Mouse (Mus musculus) heart, adult 2 months (tissue): ENCODE data around the gene Gabarap.

Experiments used
- CTCF ChIP-seq: fragments of 200-600 bp; IDR thresholded peaks from 2 replicates; pipeline ENCODE4 v1.8.1; 2022; ENCODE audit warnings: antibody characterized with exemption, mild to moderate bottlenecking, moderate library complexity
- POLR2A ChIP-seq: fragments of 200-500 bp; IDR thresholded peaks from 2 replicates; pipeline ENCODE4 v1.6.1; 2011; ENCODE audit warnings: mild to moderate bottlenecking, low read depth, low read length, control low read depth; ENCODE audit not compliant: insufficient read depth

DNA sequence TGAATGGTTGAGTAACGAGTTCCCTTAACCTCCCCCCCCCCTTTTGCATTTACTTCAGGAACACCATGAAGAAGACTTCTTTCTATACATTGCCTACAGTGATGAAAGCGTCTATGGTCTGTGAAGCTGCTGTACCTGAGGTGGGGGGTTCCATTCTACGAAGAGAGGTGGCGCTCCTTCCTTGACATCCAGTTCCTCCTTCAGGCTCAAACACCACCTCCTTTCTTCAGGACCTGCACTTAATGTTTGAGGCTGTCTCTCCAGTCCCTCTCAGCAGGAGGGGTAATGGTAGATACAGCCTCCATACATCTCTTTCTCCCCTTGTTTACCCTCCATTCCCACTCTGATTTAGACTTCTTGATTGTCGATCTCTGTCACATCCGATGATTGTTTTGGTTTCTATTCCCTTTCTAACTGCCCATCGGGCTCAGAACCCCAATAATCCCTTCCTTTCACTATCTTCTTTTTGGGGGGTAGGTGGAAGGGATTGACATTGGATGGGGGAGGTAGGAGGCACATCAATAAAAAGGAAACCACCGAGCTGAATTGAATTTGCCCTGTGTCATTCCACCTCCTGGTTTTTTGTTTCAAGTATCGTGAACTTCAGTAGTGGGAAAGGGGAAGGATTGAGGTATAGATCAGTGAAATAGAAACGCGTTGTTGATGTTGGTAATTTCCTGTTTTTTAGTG is 3.6 kb downstream of the Gabarap start:
- TF ChIP-seq POLR2A: no peak
- no peak for TF ChIP-seq CTCF
